Mouse (Mus musculus) neural tube, embryonic 14.5 days (tissue): Measurements from ENCODE around the gene Gm10638. TPM values are rescaled to one million over a fixed set of nuclear protein-coding genes. Genes with fewer than 3 reads are reported as not detected.

Experiments used
- ATAC-seq: fragments of 200-750 bp; cut with Nextera tagmentation; 2 replicates; pipeline ENCODE4 v1.8.0; 2017; ENCODE audit warnings: low read depth, mild to moderate bottlenecking, moderate TSS enrichment, moderate library complexity
- H3K27ac ChIP-seq: fragments of 300-500 bp; sonication (generic); 2 replicates; pipeline ENCODE4 v1.5.1; 2014; ENCODE audit warnings: low read depth, mild to moderate bottlenecking, control low read depth, low read length, moderate library complexity, mixed read lengths
- H3K27me3 ChIP-seq: fragments of 300-500 bp; sonication (generic); 2 replicates; pipeline ENCODE4 v1.6.1; 2014; ENCODE audit warnings: low read length; ENCODE audit not compliant: control insufficient read depth, insufficient read depth
- H3K36me3 ChIP-seq: fragments of 300-500 bp; sonication (generic); 2 replicates; pipeline ENCODE4 v1.6.1; 2014; ENCODE audit warnings: low read length, mixed read lengths; ENCODE audit not compliant: control insufficient read depth, insufficient read depth
- H3K4me1 ChIP-seq: fragments of 300-500 bp; sonication (generic); 2 replicates; pipeline ENCODE4 v1.6.1; 2014; ENCODE audit warnings: low read length; ENCODE audit not compliant: control insufficient read depth, insufficient read depth
- H3K4me2 ChIP-seq: fragments of 300-500 bp; sonication (generic); 2 replicates; pipeline ENCODE4 v1.6.1; 2014; ENCODE audit warnings: mild to moderate bottlenecking, low read depth, low read length, control low read depth
- H3K4me3 ChIP-seq: fragments of 300-500 bp; sonication (generic); 2 replicates; pipeline ENCODE4 v1.5.1; 2014; ENCODE audit warnings: low read depth, low read length, control low read depth, mixed read lengths
- H3K9ac ChIP-seq: fragments of 300-500 bp; sonication (generic); replicated peaks from 2 replicates; pipeline ENCODE4 v1.6.1; 2014; ENCODE audit warnings: low read depth, mild to moderate bottlenecking, control low read depth, low read length, mixed read lengths
- H3K9me3 ChIP-seq: fragments of 300-500 bp; sonication (generic); 2 replicates; pipeline ENCODE4 v1.6.1; 2016; ENCODE audit warnings: low read length; ENCODE audit not compliant: control insufficient read depth
- WGBS: fragments of 180-500 bp; shearing (Covaris S2); extraction: QIAGEN DNeasy Blood & Tissue Kit; methylation state at CpG from one replicate; pipeline ENCODE4 v1.1.7; 2014; 5-methylcytosine and 5-hydroxymethylcytosine counted together
- polyA plus RNA-seq: library from polyadenylated mRNA; unstranded; fragments of >200 nt; fragmentation: Nextera tagmentation; extraction: Ambion mirVana; gene quantifications from 2 replicates; pipeline ENCODE4 v1.2.1, GENCODE M21; 2014

Gm10638 gene
- polyA plus RNA-seq, 1 experiment from 2014 or later = 6.3 TPM

DNA sequence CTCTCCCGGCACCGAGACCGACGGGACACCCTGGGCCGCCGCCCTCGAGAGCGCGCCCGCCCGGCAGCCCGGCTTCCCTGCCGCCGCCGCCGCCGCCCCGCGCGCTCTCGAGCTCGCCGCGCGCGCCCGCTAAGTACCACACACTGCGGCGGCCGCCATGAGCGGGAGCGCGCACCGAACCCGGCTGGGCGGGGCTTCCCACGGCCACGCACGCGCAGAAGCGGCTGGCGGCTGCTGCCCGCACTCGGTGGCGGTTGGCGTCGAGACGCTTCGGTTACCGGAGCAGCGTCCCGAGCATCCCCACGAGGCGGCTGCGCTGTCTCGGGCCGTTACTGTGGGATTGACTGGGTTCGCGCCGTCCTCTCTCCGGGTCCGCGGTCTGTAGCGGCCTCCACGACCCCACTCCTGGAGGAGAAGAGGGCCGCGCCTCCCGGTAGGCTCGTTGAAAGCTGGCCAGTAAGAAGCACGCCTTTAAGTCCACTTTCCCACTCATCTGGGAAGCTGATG lies 489 bp downstream of the Gm10638 start:
- no peaks in the 10 kb centered on the region for H3K36me3 ChIP-seq
- under 1% methylated on average over 41 of the region's 70 CpGs for WGBS
- H3K4me3 ChIP-seq = peak overlapping the region; percentile 85
- ATAC-seq = peak; percentile 90
- peaks cover 25% of the 10 kb centered on the region; the same call in 1 of the 2 replicates for H3K4me1 ChIP-seq
- H3K9ac ChIP-seq = peak overlapping the region; percentile 99
- H3K27me3 ChIP-seq = no peaks in the 10 kb centered on the region
- H3K4me2 ChIP-seq = peak overlapping the region; percentile 55
- H3K9me3 ChIP-seq = no peaks in the 10 kb centered on the region
- peak overlapping the region; percentile 97 for H3K27ac ChIP-seq

- Histone ChIP-seq H3K4me2 (peak overlapping the region; percentile 55), H3K27ac (peak overlapping the region; percentile 97; the same call in 1 of the 2 replicates), H3K9ac (peak overlapping the region; percentile 99), H3K9me3 (no peaks in the 10 kb centered on the region), H3K4me1 (peaks cover 25% of the 10 kb centered on the region; the same call in 1 of the 2 replicates), H3K27me3 (no peaks in the 10 kb centered on the region), H3K36me3 (no peaks in the 10 kb centered on the region), H3K4me3 (peak overlapping the region; percentile 85)
- ATAC-seq = peak; percentile 23
- 2% methylated on average over 11 of the region's 11 CpGs for WGBS
These were observed 1.0 kb downstream of the Gm10638 start for GRCm38 (mm10) chr8:86746511-86746910.

- ATAC-seq = no peak
- Histone ChIP-seq H3K36me3 (no peaks in the 10 kb centered on the region), H3K27me3 (no peaks in the 10 kb centered on the region), H3K4me3 (no peak overlapping the region), H3K4me1 (peaks cover 5% of the 10 kb centered on the region; the same call in 1 of the 2 replicates), H3K9me3 (no peaks in the 10 kb centered on the region), H3K27ac (no peak overlapping the region), H3K9ac (no peak overlapping the region), H3K4me2 (no peak overlapping the region)
- 46% methylated on average over 2 of the region's 2 CpGs for WGBS
These were observed 4.3 kb downstream of the Gm10638 start for GRCm38 (mm10) chr8:86749842-86750241.

GRCm38 (mm10) chr8:86756948-86757733 lies 11.6 kb downstream of the Gm10638 start:
- Histone ChIP-seq H3K4me1 (peaks cover 4% of the 10 kb centered on the region; the same call in 1 of the 2 replicates), H3K9me3 (no peaks in the 10 kb centered on the region), H3K4me3 (no peak overlapping the region), H3K36me3 (no peaks in the 10 kb centered on the region), H3K4me2 (peak overlapping the region; percentile 31), H3K9ac (no peak overlapping the region), H3K27ac (no peak overlapping the region), H3K27me3 (no peaks in the 10 kb centered on the region)
- no peak for ATAC-seq
- 14% methylated on average over 23 of the region's 23 CpGs for WGBS

DNA sequence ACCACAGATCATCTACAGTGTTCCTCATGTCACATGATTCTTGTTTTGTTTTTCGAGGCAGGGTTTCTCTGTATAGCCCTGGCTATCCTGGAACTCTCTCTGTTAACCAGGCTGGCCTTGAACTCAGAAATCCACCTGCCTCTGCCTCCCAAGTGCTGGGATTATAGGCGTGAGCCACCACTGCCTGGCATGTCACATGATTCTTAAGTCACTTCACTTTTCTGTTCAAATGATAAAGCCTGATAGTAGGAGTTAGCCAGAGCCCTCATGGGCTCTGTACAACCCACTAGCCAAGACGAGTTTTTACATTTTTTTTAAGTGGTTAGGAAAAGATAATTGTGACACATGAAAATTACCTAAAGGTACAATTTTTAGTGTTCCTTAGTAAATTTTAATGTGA lies 13.2 kb downstream of the Gm10638 start:
- Histone ChIP-seq H3K4me2 (no peak overlapping the region), H3K9ac (no peak overlapping the region), H3K4me1 (peaks cover 4% of the 10 kb centered on the region; the same call in 1 of the 2 replicates), H3K36me3 (no peaks in the 10 kb centered on the region), H3K27ac (no peak overlapping the region), H3K27me3 (no peaks in the 10 kb centered on the region), H3K9me3 (no peaks in the 10 kb centered on the region), H3K4me3 (no peak overlapping the region)
- 83% methylated on average over 3 of the region's 3 CpGs for whole genome bisulfite sequencing
- ATAC-seq = no peak

DNA sequence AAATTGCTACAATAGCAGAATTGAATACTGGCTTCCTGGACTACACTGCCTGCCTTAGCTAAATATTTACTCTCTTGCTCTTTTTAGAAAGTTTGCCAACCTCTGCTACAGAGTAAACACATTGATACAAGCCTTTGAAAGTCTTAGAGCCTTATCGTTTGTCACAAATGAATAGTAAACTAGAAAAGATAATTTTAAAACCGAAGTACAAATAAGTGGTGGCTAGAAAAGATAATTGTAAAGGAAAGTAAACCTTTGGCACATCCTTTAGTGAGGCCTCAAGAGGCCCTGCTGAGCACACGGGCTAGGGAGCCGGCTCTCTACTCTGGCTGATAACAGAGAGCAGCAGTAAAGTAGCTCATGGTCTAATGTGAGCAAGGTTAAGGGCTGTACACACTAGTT lies 13.6 kb downstream of the Gm10638 start:
- Histone ChIP-seq H3K4me1 (peaks cover 4% of the 10 kb centered on the region; the same call in 1 of the 2 replicates), H3K9me3 (no peaks in the 10 kb centered on the region), H3K27ac (no peak overlapping the region), H3K9ac (no peak overlapping the region), H3K4me2 (no peak overlapping the region), H3K27me3 (no peaks in the 10 kb centered on the region), H3K4me3 (no peak overlapping the region), H3K36me3 (no peaks in the 10 kb centered on the region)
- ATAC-seq = no peak
- 60% methylated on average over 4 of the region's 4 CpGs for WGBS

- Histone ChIP-seq H3K27me3 (no peaks in the 10 kb centered on the region), H3K4me3 (no peak overlapping the region), H3K4me1 (peaks cover 4% of the 10 kb centered on the region; the same call in 1 of the 2 replicates), H3K36me3 (no peaks in the 10 kb centered on the region), H3K9me3 (no peaks in the 10 kb centered on the region), H3K9ac (no peak overlapping the region), H3K4me2 (no peak overlapping the region), H3K27ac (no peak overlapping the region)
- WGBS = 88% methylated on average over 6 of the region's 6 CpGs
- no peak for ATAC-seq
These were observed 15.2 kb downstream of the Gm10638 start for GRCm38 (mm10) chr8:86760746-86761145.

DNA sequence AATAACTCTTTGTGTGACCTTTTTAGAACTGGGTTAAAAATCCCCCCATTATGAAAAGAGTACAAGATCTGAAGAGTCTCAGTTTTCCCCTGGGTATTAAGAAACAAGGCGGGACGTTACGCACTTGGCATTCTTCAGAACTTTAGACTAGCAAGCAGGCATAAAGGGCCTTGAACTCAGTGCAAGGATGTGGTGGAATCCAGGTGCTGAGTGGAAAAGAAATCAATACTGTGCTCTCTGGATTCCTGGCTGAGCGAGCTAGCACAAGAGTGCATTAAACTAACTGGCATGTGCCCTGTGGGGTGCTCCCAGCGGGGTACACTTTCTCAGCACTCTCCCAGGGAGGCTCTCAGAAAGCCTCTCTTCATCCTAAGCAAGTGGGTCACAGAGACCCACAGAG lies 17.3 kb downstream of the Gm10638 start:
- H3K4me2 ChIP-seq = no peak overlapping the region
- no peaks in the 10 kb centered on the region for H3K9me3 ChIP-seq
- 71% methylated on average over 5 of the region's 5 CpGs for WGBS
- no peak overlapping the region for H3K27ac ChIP-seq
- no peaks in the 10 kb centered on the region for H3K36me3 ChIP-seq
- H3K4me3 ChIP-seq = no peak overlapping the region
- no peaks in the 10 kb centered on the region for H3K4me1 ChIP-seq
- H3K27me3 ChIP-seq = no peaks in the 10 kb centered on the region
- H3K9ac ChIP-seq = no peak overlapping the region
- no peak for ATAC-seq

GRCm38 (mm10) chr8:86765155-86765554 lies 19.7 kb downstream of the Gm10638 start:
- Histone ChIP-seq H3K36me3 (no peaks in the 10 kb centered on the region), H3K4me2 (no peak overlapping the region), H3K9me3 (no peaks in the 10 kb centered on the region), H3K9ac (no peak overlapping the region), H3K27ac (no peak overlapping the region), H3K27me3 (no peaks in the 10 kb centered on the region), H3K4me3 (no peak overlapping the region), H3K4me1 (no peaks in the 10 kb centered on the region)
- 90% methylated on average over 10 of the region's 10 CpGs for WGBS
- ATAC-seq = no peak
